Mouse (Mus musculus) stomach, embryonic 15.5 days (tissue): ENCODE data around the gene Pcdh10. TPM values are rescaled to one million over a fixed set of nuclear protein-coding genes. Genes with fewer than 3 reads are reported as not detected.

Experiments
- ATAC-seq: fragments of 200-750 bp; cut with Nextera tagmentation; 2 replicates; pipeline ENCODE4 v1.8.0; 2017; ENCODE audit warnings: low read depth, moderate number of reproducible peaks, moderate TSS enrichment; ENCODE audit not compliant: insufficient read depth, low FRiP score
- H3K27ac ChIP-seq: fragments of 300-500 bp; sonication (generic); 2 replicates; pipeline ENCODE4 v1.5.1; 2015; ENCODE audit warnings: mild to moderate bottlenecking, inconsistent platforms
- H3K27me3 ChIP-seq: fragments of 300-500 bp; sonication (generic); replicated peaks from 2 replicates; pipeline ENCODE4 v1.6.1; 2015; ENCODE audit warnings: inconsistent platforms
- H3K36me3 ChIP-seq: fragments of 300-500 bp; sonication (generic); 2 replicates; pipeline ENCODE4 v1.6.1; 2015; ENCODE audit warnings: inconsistent platforms
- H3K4me1 ChIP-seq: fragments of 300-500 bp; sonication (generic); 2 replicates; pipeline ENCODE4 v1.6.1; 2015; ENCODE audit warnings: inconsistent platforms
- H3K4me2 ChIP-seq: fragments of 300-500 bp; sonication (generic); 2 replicates; pipeline ENCODE4 v1.6.1; 2015; ENCODE audit warnings: mild to moderate bottlenecking, inconsistent platforms
- H3K4me3 ChIP-seq: fragments of 300-500 bp; sonication (generic); replicated peaks from 2 replicates; pipeline ENCODE4 v1.5.1; 2015; ENCODE audit warnings: inconsistent platforms
- H3K9ac ChIP-seq: fragments of 300-500 bp; sonication (generic); 2 replicates; pipeline ENCODE4 v1.6.1; 2015; ENCODE audit warnings: inconsistent platforms
- H3K9me3 ChIP-seq: fragments of 300-500 bp; sonication (generic); 2 replicates; pipeline ENCODE4 v1.6.1; 2016; ENCODE audit warnings: inconsistent platforms
- WGBS: fragments of 180-500 bp; shearing (Covaris S2); methylation state at CpG from one replicate; pipeline ENCODE4 v1.1.7; 2015; 5-methylcytosine and 5-hydroxymethylcytosine counted together
- polyA plus RNA-seq: library from polyadenylated mRNA; unstranded; fragments of >200 nt; fragmentation: Nextera tagmentation; extraction: Ambion mirVana; gene quantifications from 2 replicates; pipeline ENCODE4 v1.2.1, GENCODE M21; 2015

The Pcdh10 gene
- polyA plus RNA-seq, 1 experiment from 2014 or later, result 0.96 TPM

DNA sequence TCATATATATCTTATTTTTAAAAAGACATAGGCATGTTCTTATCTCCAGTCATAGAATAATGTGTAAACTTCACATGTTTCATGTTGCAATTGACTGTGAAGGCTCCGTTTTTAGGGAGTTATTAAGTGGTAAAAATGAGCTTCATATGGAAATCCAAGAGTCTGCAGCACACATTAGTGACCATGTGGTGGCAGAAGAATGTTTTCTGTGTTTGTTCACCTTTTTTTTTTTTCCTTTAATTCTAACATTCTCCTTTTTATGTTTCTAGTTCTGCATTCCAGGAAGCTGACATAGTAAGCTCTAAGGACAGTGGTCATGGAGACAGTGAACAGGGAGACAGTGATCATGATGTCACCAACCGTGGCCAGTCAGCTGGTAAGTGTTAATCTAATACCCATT, 5.6 kb downstream of the Pcdh10 start:
- H3K4me2 ChIP-seq, result no peak overlapping the region
- no peaks in the 10 kb centered on the region for H3K36me3 ChIP-seq
- peaks cover 30% of the 10 kb centered on the region for H3K27me3 ChIP-seq
- no peak overlapping the region for H3K4me3 ChIP-seq
- H3K9me3 ChIP-seq, result no peaks in the 10 kb centered on the region
- WGBS, result 39% methylated on average over 2 of the region's 2 CpGs
- ATAC-seq, result no peak
- peaks cover 29% of the 10 kb centered on the region for H3K4me1 ChIP-seq
- H3K27ac ChIP-seq, result no peak overlapping the region
- H3K9ac ChIP-seq, result no peak overlapping the region

DNA sequence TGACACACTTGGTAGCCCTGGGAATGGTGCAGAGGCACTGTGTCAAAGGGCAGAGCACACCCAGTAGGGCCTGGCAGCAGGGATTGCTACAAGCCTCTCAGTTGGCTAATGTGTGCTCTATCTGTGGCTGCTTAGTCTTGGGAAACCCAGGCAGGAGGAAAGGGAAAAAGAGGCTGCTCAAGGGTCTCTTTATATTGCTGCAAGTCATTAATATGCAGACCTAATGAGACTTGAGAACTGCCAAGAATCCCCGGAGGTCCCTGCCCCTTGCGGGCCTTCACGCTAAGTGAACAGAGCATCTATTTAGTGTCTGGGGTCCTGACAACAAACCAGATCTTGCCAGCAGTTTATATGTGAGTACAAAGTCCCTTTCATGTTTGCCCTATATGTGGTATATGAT, 6.8 kb downstream of the Pcdh10 start:
- Histone ChIP-seq H3K27me3 (peaks cover 21% of the 10 kb centered on the region), H3K36me3 (no peaks in the 10 kb centered on the region), H3K9me3 (no peaks in the 10 kb centered on the region), H3K9ac (no peak overlapping the region), H3K4me2 (no peak overlapping the region), H3K4me1 (peaks cover 17% of the 10 kb centered on the region), H3K4me3 (no peak overlapping the region), H3K27ac (no peak overlapping the region)
- 71% methylated on average over 3 of the region's 3 CpGs for WGBS
- ATAC-seq, result no peak

DNA sequence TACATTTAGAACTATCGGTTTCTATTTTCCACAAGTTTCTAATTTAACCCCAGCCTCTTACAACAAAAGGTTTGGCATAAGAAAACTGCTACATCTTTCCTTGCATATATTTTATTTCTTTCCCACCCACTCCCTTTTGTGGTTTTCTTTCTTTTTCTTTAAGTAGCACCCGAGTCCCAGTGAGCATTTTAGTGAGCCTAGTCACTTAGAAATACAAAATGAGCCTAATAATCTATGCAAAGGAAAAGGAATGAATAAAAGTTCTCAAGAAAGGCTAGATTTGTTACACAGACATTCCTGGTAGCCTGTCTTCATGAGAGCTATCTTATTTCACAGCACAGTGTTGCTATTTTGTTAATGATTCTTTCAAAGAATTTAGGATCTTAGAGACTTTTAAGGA, 7.3 kb downstream of the Pcdh10 start:
- Histone ChIP-seq H3K4me3 (no peak overlapping the region), H3K27me3 (peaks cover 17% of the 10 kb centered on the region), H3K9ac (no peak overlapping the region), H3K36me3 (no peaks in the 10 kb centered on the region), H3K4me1 (peaks cover 13% of the 10 kb centered on the region), H3K9me3 (no peaks in the 10 kb centered on the region), H3K4me2 (no peak overlapping the region), H3K27ac (no peak overlapping the region)
- no peak for ATAC-seq
- WGBS, result 74% methylated on average over 2 of the region's 2 CpGs

DNA sequence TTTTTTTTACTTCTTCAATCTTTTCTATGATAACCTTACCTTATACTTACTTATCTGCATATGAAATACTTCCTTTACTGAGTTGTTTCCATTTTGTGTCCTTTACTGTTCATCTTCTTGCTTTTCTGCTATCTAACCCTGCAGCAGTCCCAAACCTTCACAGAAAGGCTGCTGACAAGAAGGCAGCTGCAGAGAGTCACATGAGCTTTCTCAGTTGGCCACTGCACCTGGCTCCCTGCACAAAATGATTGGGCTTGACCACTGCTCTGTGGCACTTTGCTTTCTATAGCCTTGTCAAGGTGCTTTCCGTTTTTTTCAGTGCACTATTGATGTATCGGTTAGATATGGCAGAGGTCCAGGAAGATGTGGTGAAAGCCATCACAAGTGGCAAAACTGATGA, 8.3 kb downstream of the Pcdh10 start:
- WGBS, result 67% methylated on average over 2 of the region's 2 CpGs
- no peaks in the 10 kb centered on the region for H3K9me3 ChIP-seq
- no peak overlapping the region for H3K27ac ChIP-seq
- ATAC-seq, result no peak
- peaks cover 2% of the 10 kb centered on the region; the same call in 1 of the 2 replicates for H3K4me1 ChIP-seq
- no peak overlapping the region for H3K4me3 ChIP-seq
- no peak overlapping the region for H3K4me2 ChIP-seq
- H3K9ac ChIP-seq, result no peak overlapping the region
- peaks cover 6% of the 10 kb centered on the region; the same call in 1 of the 2 replicates for H3K27me3 ChIP-seq
- no peaks in the 10 kb centered on the region for H3K36me3 ChIP-seq

GRCm38 (mm10) chr3:45397101-45397500, 18.9 kb downstream of the Pcdh10 start:
- Histone ChIP-seq H3K36me3 (no peaks in the 10 kb centered on the region), H3K9me3 (no peaks in the 10 kb centered on the region), H3K4me3 (no peak overlapping the region), H3K27ac (no peak overlapping the region), H3K4me2 (no peak overlapping the region), H3K27me3 (no peaks in the 10 kb centered on the region), H3K9ac (no peak overlapping the region), H3K4me1 (no peaks in the 10 kb centered on the region)
- ATAC-seq, result no peak
- WGBS, result 84% methylated on average over 4 of the region's 4 CpGs

- no peak overlapping the region for H3K9ac ChIP-seq
- no peak for ATAC-seq
- H3K9me3 ChIP-seq, result no peaks in the 10 kb centered on the region
- no peak overlapping the region for H3K4me3 ChIP-seq
- no peak overlapping the region for H3K4me2 ChIP-seq
- 83% methylated on average over 2 of the region's 2 CpGs for WGBS
- no peaks in the 10 kb centered on the region for H3K4me1 ChIP-seq
- no peak overlapping the region for H3K27ac ChIP-seq
- H3K36me3 ChIP-seq, result no peaks in the 10 kb centered on the region
- no peaks in the 10 kb centered on the region for H3K27me3 ChIP-seq
These were observed 25.0 kb downstream of the Pcdh10 start for GRCm38 (mm10) chr3:45403239-45403638.

- no peak for ATAC-seq
- Histone ChIP-seq H3K27me3 (no peaks in the 10 kb centered on the region), H3K4me2 (no peak overlapping the region), H3K4me1 (no peaks in the 10 kb centered on the region), H3K9ac (no peak overlapping the region), H3K9me3 (no peaks in the 10 kb centered on the region), H3K36me3 (no peaks in the 10 kb centered on the region), H3K27ac (no peak overlapping the region), H3K4me3 (no peak overlapping the region)
- WGBS, result 64% methylated on average over 1 of the region's 1 CpGs
These were observed 53.5 kb downstream of the Pcdh10 start for GRCm38 (mm10) chr3:45431691-45432090.

- ATAC-seq, result no peak
- H3K27me3 ChIP-seq, result no peaks in the 10 kb centered on the region
- no peak overlapping the region for H3K27ac ChIP-seq
- H3K4me2 ChIP-seq, result no peak overlapping the region
- no peaks in the 10 kb centered on the region for H3K9me3 ChIP-seq
- 48% methylated on average over 11 of the region's 11 CpGs for WGBS
- no peak overlapping the region for H3K9ac ChIP-seq
- no peaks in the 10 kb centered on the region for H3K4me1 ChIP-seq
- no peak overlapping the region for H3K4me3 ChIP-seq
- H3K36me3 ChIP-seq, result no peaks in the 10 kb centered on the region
These were observed 54.1 kb downstream of the Pcdh10 start for GRCm38 (mm10) chr3:45432172-45432765.
